Mouse (Mus musculus): ENCODE measurements around the gene Fthl17f. TPM values are rescaled to one million over a fixed set of nuclear protein-coding genes. Genes with fewer than 3 reads are reported as not detected.

Fthl17f gene
- not detected for polyA plus RNA-seq (2015; fragmentation: Illumina TruSeq; extraction: RNeasy Lipid Tissue Mini Kit (QIAGEN cat#74804); ENCODE audit: insufficient read depth, low read depth, low replicate concordance)

GRCm38 (mm10) chrX:9062715-9063114, at the start of gene Fthl17f:
Gene Fthl17f, plus strand, starts transcription at chrX:9063015.

GRCm38 (mm10) chrX:9033193-9033592, 29.6 kb upstream of the Fthl17f start, which contains the start of gene Fthl17e:
Gene Fthl17e, plus strand, starts transcription at chrX:9033493.

DNA sequence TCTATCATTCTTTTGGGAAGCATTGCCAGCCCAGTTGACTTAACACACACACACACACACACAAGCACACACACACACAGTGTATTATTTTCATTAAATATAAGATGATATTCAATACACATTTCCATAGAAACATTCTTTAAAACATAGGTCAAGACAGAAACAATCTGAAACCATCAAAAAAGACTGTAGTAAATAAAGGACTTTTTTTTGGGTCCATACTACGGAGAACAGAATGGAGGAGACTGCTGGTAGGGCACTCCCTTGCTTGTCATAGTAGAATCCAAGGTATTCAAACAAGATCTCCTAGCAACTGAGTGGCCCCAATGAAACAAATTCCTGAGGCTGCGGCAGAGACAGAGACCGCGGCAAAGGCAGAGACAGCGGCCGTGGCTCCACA, 41.4 kb downstream of the Fthl17f start, which contains the start of gene 4930402K13Rik:
Gene 4930402K13Rik (plus strand): TSS at position 301 of the 400 bp plus-strand sequence.

Other genes with a start within 250 kb of the Fthl17f start
- not detected for gene Gm6592, start 219.0 kb upstream of the Fthl17f start, polyA plus RNA-seq (2015; fragmentation: Illumina TruSeq; extraction: RNeasy Lipid Tissue Mini Kit (QIAGEN cat#74804); ENCODE audit: insufficient read depth, low read depth, low replicate concordance)
- gene Gm5751, start 188.8 kb upstream of the Fthl17f start, polyA plus RNA-seq (2015; fragmentation: Illumina TruSeq; extraction: RNeasy Lipid Tissue Mini Kit (QIAGEN cat#74804); ENCODE audit: insufficient read depth, low read depth, low replicate concordance): not detected
- gene B630019K06Rik, start 170.6 kb upstream of the Fthl17f start, polyA plus RNA-seq (2015; fragmentation: Illumina TruSeq; extraction: RNeasy Lipid Tissue Mini Kit (QIAGEN cat#74804); ENCODE audit: insufficient read depth, low read depth, low replicate concordance): 1.4 TPM
- gene Fthl17b, start 100.0 kb upstream of the Fthl17f start, polyA plus RNA-seq (2015; fragmentation: Illumina TruSeq; extraction: RNeasy Lipid Tissue Mini Kit (QIAGEN cat#74804); ENCODE audit: insufficient read depth, low read depth, low replicate concordance): not detected
- gene Fthl17c, start 86.5 kb upstream of the Fthl17f start, polyA plus RNA-seq (2015; fragmentation: Illumina TruSeq; extraction: RNeasy Lipid Tissue Mini Kit (QIAGEN cat#74804); ENCODE audit: insufficient read depth, low read depth, low replicate concordance): not detected
- gene Fthl17d, start 76.3 kb upstream of the Fthl17f start, polyA plus RNA-seq (2015; fragmentation: Illumina TruSeq; extraction: RNeasy Lipid Tissue Mini Kit (QIAGEN cat#74804); ENCODE audit: insufficient read depth, low read depth, low replicate concordance): not detected
- not detected for gene Fthl17e, start 29.5 kb upstream of the Fthl17f start, polyA plus RNA-seq (2015; fragmentation: Illumina TruSeq; extraction: RNeasy Lipid Tissue Mini Kit (QIAGEN cat#74804); ENCODE audit: insufficient read depth, low read depth, low replicate concordance)
- gene 4930402K13Rik, start 41.5 kb downstream of the Fthl17f start, polyA plus RNA-seq (2015; fragmentation: Illumina TruSeq; extraction: RNeasy Lipid Tissue Mini Kit (QIAGEN cat#74804); ENCODE audit: insufficient read depth, low read depth, low replicate concordance): not detected
- gene Lancl3, start 136.9 kb downstream of the Fthl17f start, polyA plus RNA-seq (2015; fragmentation: Illumina TruSeq; extraction: RNeasy Lipid Tissue Mini Kit (QIAGEN cat#74804); ENCODE audit: insufficient read depth, low read depth, low replicate concordance): 0.46 TPM
- not detected for gene Gm14862, start 193.9 kb downstream of the Fthl17f start, polyA plus RNA-seq (2015; fragmentation: Illumina TruSeq; extraction: RNeasy Lipid Tissue Mini Kit (QIAGEN cat#74804); ENCODE audit: insufficient read depth, low read depth, low replicate concordance)
- gene Xk, start 209.7 kb downstream of the Fthl17f start, polyA plus RNA-seq (2015; fragmentation: Illumina TruSeq; extraction: RNeasy Lipid Tissue Mini Kit (QIAGEN cat#74804); ENCODE audit: insufficient read depth, low read depth, low replicate concordance): 1.3 TPM
- gene H2al1m, start 220.7 kb downstream of the Fthl17f start, polyA plus RNA-seq (2015; fragmentation: Illumina TruSeq; extraction: RNeasy Lipid Tissue Mini Kit (QIAGEN cat#74804); ENCODE audit: insufficient read depth, low read depth, low replicate concordance): not detected